Mouse (Mus musculus): ENCODE results near the gene Tbccd1. TPM values are rescaled to one million over a fixed set of nuclear protein-coding genes. Genes with fewer than 3 reads are reported as not detected.

The Tbccd1 gene
- polyA plus RNA-seq (2015; fragmentation: Nextera tagmentation; extraction: Ambion mirVana), result 21.1 and 21.8 TPM in 2 replicates

GRCm38 (mm10) chr16:22857431-22858113 is at the start of gene Tbccd1, which contains the start of gene Dnajb11:
TSS of gene Tbccd1 (minus strand) at chr16:22857669.
TSS of gene Dnajb11 (plus strand) at chr16:22857845.
- peak; percentile 100 for DNase-seq (ENCODE audit: low spot score)

- no peak for DNase-seq (ENCODE audit: low spot score)
Measured at GRCm38 (mm10) chr16:22901326-22901725, 43.9 kb upstream of the Tbccd1 start.

GRCm38 (mm10) chr16:22899866-22900570 is 42.5 kb upstream of the Tbccd1 start:
- no peak for DNase-seq (ENCODE audit: low spot score)

GRCm38 (mm10) chr16:22899346-22899745 is 41.9 kb upstream of the Tbccd1 start:
- DNase-seq (ENCODE audit: low spot score), result no peak

- DNase-seq (ENCODE audit: low spot score), result no peak
Measured at GRCm38 (mm10) chr16:22896618-22897017, 39.1 kb upstream of the Tbccd1 start.

- no peak for DNase-seq (ENCODE audit: low spot score)
Measured at GRCm38 (mm10) chr16:22894095-22894494, 36.6 kb upstream of the Tbccd1 start.

- no peak for DNase-seq (ENCODE audit: low spot score)
Measured at GRCm38 (mm10) chr16:22891733-22892154, 34.3 kb upstream of the Tbccd1 start.

GRCm38 (mm10) chr16:22890683-22891510 is 33.4 kb upstream of the Tbccd1 start, which contains the start of gene Ahsg:
TSS of gene Ahsg (plus strand) at chr16:22891277.
- DNase-seq (ENCODE audit: low spot score), result no peak

- no peak for DNase-seq (ENCODE audit: low spot score)
Measured at GRCm38 (mm10) chr16:22889716-22890115, 32.2 kb upstream of the Tbccd1 start.

- no peak for DNase-seq (ENCODE audit: low spot score)
Measured at GRCm38 (mm10) chr16:22888835-22889234, 31.4 kb upstream of the Tbccd1 start.

GRCm38 (mm10) chr16:22886726-22887125 is 29.3 kb upstream of the Tbccd1 start:
- DNase-seq (ENCODE audit: low spot score), result no peak

- no peak for DNase-seq (ENCODE audit: low spot score)
Measured at GRCm38 (mm10) chr16:22885356-22885755, 27.9 kb upstream of the Tbccd1 start.

GRCm38 (mm10) chr16:22883441-22883840 is 26.0 kb upstream of the Tbccd1 start:
- no peak for DNase-seq (ENCODE audit: low spot score)

- no peak for DNase-seq (ENCODE audit: low spot score)
Measured at GRCm38 (mm10) chr16:22881487-22881886, 24.0 kb upstream of the Tbccd1 start.

- DNase-seq (ENCODE audit: low spot score), result no peak
Measured at GRCm38 (mm10) chr16:22880900-22881299, 23.4 kb upstream of the Tbccd1 start.

- DNase-seq (ENCODE audit: low spot score), result no peak
Measured at GRCm38 (mm10) chr16:22879945-22880595, 22.6 kb upstream of the Tbccd1 start.

- DNase-seq (ENCODE audit: low spot score), result no peak
Measured at GRCm38 (mm10) chr16:22878716-22879115, 21.2 kb upstream of the Tbccd1 start.

- no peak for DNase-seq (ENCODE audit: low spot score)
Measured at GRCm38 (mm10) chr16:22877660-22878390, 20.4 kb upstream of the Tbccd1 start.

- DNase-seq (ENCODE audit: low spot score), result peak; percentile 48
Measured at GRCm38 (mm10) chr16:22876218-22877043, 19.0 kb upstream of the Tbccd1 start.

- DNase-seq (ENCODE audit: low spot score), result no peak
Measured at GRCm38 (mm10) chr16:22873369-22873768, 15.9 kb upstream of the Tbccd1 start.
